Mouse (Mus musculus): ENCODE data around the gene Dpm3. TPM values are rescaled to one million over a fixed set of nuclear protein-coding genes. Genes with fewer than 3 reads are reported as not detected.
A peak's percentile ranks its signal among the peaks of the same experiment; 100 is the strongest.

Gene Dpm3
- polyA plus RNA-seq, 1 experiment from 2014 or later, result 122 TPM

- H3K27ac ChIP-seq, result 0 out of 2 replicates have a peak overlapping the region, but pooled peaks have one; percentile 15
- WGBS, result 12% methylated on average over 4 of the region's 4 CpGs
- peaks cover 29% of the 10 kb centered on the region for H3K4me1 ChIP-seq
- peaks cover 8% of the 10 kb centered on the region; the same call in 1 of the 2 replicates for H3K27me3 ChIP-seq
- H3K4me3 ChIP-seq, result no peak overlapping the region
- no peak for ATAC-seq (ENCODE audit: borderline replicate concordance, extremely low read depth, low FRiP score, low TSS enrichment)
- H3K4me2 ChIP-seq, result 0 out of 2 replicates have a peak overlapping the region, but pooled peaks have one; percentile 85
- H3K9me3 ChIP-seq, result no peaks in the 10 kb centered on the region
- no peak overlapping the region for H3K9ac ChIP-seq
- H3K36me3 ChIP-seq, result no peaks in the 10 kb centered on the region
These were observed 23.1 kb downstream of the Dpm3 start for GRCm38 (mm10) chr3:89282291-89282643.

DNA sequence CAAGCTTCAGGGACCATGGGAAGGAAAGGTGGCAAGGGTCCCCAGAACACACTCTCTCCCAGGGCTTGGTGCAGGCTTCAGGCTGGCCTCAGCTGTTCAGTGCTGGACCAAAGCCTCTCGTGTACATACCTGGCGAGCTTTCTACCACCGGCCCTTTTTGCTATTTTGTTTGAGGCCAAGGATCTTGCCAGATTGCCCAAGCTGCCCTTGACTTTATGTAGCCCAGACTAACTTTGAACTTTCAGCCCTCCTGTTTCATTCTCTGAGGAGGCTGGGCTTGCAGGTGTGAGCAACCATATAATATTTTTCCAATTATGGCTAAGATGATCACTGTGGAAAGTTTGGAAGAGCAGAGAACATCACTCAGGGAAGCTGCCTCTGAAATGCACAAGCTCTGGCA is 25.1 kb downstream of the Dpm3 start:
- Histone ChIP-seq H3K4me2 (no peak overlapping the region), H3K27me3 (peaks cover 8% of the 10 kb centered on the region; the same call in 1 of the 2 replicates), H3K36me3 (no peaks in the 10 kb centered on the region), H3K4me3 (no peak overlapping the region), H3K4me1 (peaks cover 27% of the 10 kb centered on the region), H3K9ac (no peak overlapping the region), H3K9me3 (no peaks in the 10 kb centered on the region), H3K27ac (no peak overlapping the region)
- 75% methylated on average over 3 of the region's 3 CpGs for WGBS
- no peak for ATAC-seq (ENCODE audit: borderline replicate concordance, extremely low read depth, low FRiP score, low TSS enrichment)

- WGBS, result 29% methylated on average over 2 of the region's 2 CpGs
- peaks cover 20% of the 10 kb centered on the region for H3K4me1 ChIP-seq
- H3K9ac ChIP-seq, result no peak overlapping the region
- no peaks in the 10 kb centered on the region for H3K9me3 ChIP-seq
- ATAC-seq (ENCODE audit: borderline replicate concordance, extremely low read depth, low FRiP score, low TSS enrichment), result no peak
- no peak overlapping the region for H3K4me3 ChIP-seq
- H3K36me3 ChIP-seq, result no peaks in the 10 kb centered on the region
- H3K27me3 ChIP-seq, result 0 out of 2 replicates have a peak, but pooled peaks cover 4% of the 10 kb centered on the region
- no peak overlapping the region for H3K27ac ChIP-seq
- H3K4me2 ChIP-seq, result no peak overlapping the region
These were observed 26.4 kb downstream of the Dpm3 start for GRCm38 (mm10) chr3:89285526-89285925.

- no peaks in the 10 kb centered on the region for H3K27me3 ChIP-seq
- 46% methylated on average over 5 of the region's 5 CpGs for WGBS
- H3K4me1 ChIP-seq, result peaks cover 5% of the 10 kb centered on the region; the same call in 1 of the 2 replicates
- H3K4me2 ChIP-seq, result no peak overlapping the region
- no peak overlapping the region for H3K9ac ChIP-seq
- no peak for ATAC-seq (ENCODE audit: borderline replicate concordance, extremely low read depth, low FRiP score, low TSS enrichment)
- H3K27ac ChIP-seq, result peak overlapping the region; percentile 56
- H3K36me3 ChIP-seq, result no peaks in the 10 kb centered on the region
- H3K4me3 ChIP-seq, result no peak overlapping the region
- no peaks in the 10 kb centered on the region for H3K9me3 ChIP-seq
These were observed 28.1 kb downstream of the Dpm3 start for GRCm38 (mm10) chr3:89287286-89287685.

DNA sequence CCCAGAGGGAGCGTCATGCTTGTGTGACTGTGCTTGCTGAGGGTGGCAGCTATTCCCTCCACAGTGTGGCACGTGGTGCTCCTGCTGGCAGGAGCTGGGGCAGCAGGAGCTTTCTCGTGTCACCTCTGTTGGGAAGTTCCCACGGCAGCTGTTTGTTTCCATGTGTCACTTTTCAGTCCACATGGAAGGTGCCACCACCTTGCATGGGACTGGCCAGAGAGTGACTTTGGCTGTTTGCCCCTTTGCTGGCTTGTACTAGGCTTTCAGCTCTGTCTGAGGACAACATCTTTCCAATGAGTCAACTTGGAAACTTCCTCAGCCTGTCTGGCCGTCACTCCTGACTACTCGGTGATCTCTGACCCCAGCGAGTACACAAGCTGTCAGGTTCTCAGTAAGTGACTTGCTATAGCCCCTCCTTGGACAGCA is 29.4 kb downstream of the Dpm3 start:
- Histone ChIP-seq H3K4me3 (no peak overlapping the region), H3K4me2 (no peak overlapping the region), H3K27me3 (no peaks in the 10 kb centered on the region), H3K4me1 (peaks cover 5% of the 10 kb centered on the region; the same call in 1 of the 2 replicates), H3K9ac (no peak overlapping the region), H3K36me3 (no peaks in the 10 kb centered on the region), H3K9me3 (no peaks in the 10 kb centered on the region), H3K27ac (no peak overlapping the region)
- WGBS, result 20% methylated on average over 7 of the region's 7 CpGs
- no peak for ATAC-seq (ENCODE audit: borderline replicate concordance, extremely low read depth, low FRiP score, low TSS enrichment)

GRCm38 (mm10) chr3:89291874-89292273 is 32.7 kb downstream of the Dpm3 start:
- Histone ChIP-seq H3K9ac (no peak overlapping the region), H3K27me3 (no peaks in the 10 kb centered on the region), H3K4me2 (no peak overlapping the region), H3K4me3 (no peak overlapping the region), H3K4me1 (peaks cover 5% of the 10 kb centered on the region; the same call in 1 of the 2 replicates), H3K36me3 (no peaks in the 10 kb centered on the region), H3K27ac (no peak overlapping the region), H3K9me3 (no peaks in the 10 kb centered on the region)
- no peak for ATAC-seq (ENCODE audit: borderline replicate concordance, extremely low read depth, low FRiP score, low TSS enrichment)
- 47% methylated on average over 10 of the region's 10 CpGs for WGBS

GRCm38 (mm10) chr3:89292303-89292702 is 33.1 kb downstream of the Dpm3 start:
- no peak overlapping the region for H3K9ac ChIP-seq
- H3K36me3 ChIP-seq, result no peaks in the 10 kb centered on the region
- H3K4me3 ChIP-seq, result no peak overlapping the region
- no peak overlapping the region for H3K4me2 ChIP-seq
- no peaks in the 10 kb centered on the region for H3K9me3 ChIP-seq
- no peak overlapping the region for H3K27ac ChIP-seq
- ATAC-seq (ENCODE audit: borderline replicate concordance, extremely low read depth, low FRiP score, low TSS enrichment), result no peak
- 67% methylated on average over 5 of the region's 5 CpGs for WGBS
- H3K4me1 ChIP-seq, result peaks cover 5% of the 10 kb centered on the region; the same call in 1 of the 2 replicates
- H3K27me3 ChIP-seq, result no peaks in the 10 kb centered on the region

DNA sequence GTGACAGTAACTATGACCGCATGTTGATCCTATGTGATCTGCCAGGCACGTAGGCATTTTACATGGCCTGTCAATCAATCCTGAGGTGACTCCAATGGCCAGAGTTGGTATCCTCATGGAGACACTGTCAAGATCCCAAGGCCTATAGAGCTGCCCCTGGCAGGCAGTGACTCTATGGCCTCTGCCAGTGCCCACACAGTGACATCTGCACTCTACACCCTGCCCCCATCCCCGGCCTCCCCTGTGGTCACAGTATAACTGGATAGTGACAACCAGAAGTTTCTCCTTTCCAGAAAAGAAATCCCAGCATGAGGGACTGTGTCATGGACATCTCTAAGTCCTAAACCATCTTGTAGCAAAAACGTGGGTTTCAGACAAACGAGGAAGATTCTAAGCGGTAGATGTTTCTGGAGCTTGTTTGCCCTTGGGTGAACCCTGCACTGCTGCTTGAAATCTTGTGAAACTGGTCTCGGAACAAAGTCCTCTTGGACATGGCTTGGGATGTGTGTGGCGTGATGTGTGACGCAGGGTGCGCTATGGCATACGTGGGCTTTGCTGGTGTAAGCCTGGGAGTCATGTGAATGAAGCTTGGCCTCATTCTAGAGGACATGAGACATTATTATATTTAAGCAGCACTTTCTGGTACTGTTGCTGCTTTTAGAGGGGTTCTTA is 34.2 kb downstream of the Dpm3 start:
- Histone ChIP-seq H3K4me2 (no peak overlapping the region), H3K4me3 (no peak overlapping the region), H3K36me3 (no peaks in the 10 kb centered on the region), H3K27me3 (no peaks in the 10 kb centered on the region), H3K4me1 (no peaks in the 10 kb centered on the region), H3K9me3 (no peaks in the 10 kb centered on the region), H3K9ac (no peak overlapping the region), H3K27ac (no peak overlapping the region)
- ATAC-seq (ENCODE audit: borderline replicate concordance, extremely low read depth, low FRiP score, low TSS enrichment), result no peak
- 84% methylated on average over 11 of the region's 11 CpGs for WGBS

DNA sequence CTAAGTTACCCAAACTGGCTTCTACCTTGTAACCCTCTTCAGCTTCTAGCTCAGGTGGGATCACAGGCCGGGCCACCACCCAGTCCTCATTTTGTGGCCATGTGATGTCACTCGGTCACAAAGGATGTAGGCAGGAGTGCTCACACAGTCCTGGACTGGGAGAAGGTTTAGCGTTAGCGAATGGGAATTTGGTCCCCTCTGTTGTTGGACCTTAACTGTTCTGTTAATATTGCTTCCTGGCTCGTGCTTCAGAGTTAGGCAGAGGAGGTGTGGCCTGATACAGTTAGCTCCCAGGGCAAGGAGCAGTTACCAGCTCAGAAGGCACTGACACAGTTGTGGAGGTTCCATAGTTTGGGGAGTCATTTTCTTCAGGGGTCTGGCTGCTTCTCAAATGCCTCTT is 35.0 kb downstream of the Dpm3 start:
- Histone ChIP-seq H3K36me3 (no peaks in the 10 kb centered on the region), H3K9ac (no peak overlapping the region), H3K27ac (no peak overlapping the region), H3K9me3 (no peaks in the 10 kb centered on the region), H3K4me2 (no peak overlapping the region), H3K4me3 (no peak overlapping the region), H3K27me3 (no peaks in the 10 kb centered on the region), H3K4me1 (peaks cover under 1% of the 10 kb centered on the region)
- 72% methylated on average over 5 of the region's 5 CpGs for WGBS
- no peak for ATAC-seq (ENCODE audit: borderline replicate concordance, extremely low read depth, low FRiP score, low TSS enrichment)

- no peaks in the 10 kb centered on the region for H3K9me3 ChIP-seq
- 77% methylated on average over 8 of the region's 8 CpGs for WGBS
- ATAC-seq (ENCODE audit: borderline replicate concordance, extremely low read depth, low FRiP score, low TSS enrichment), result no peak
- no peak overlapping the region for H3K9ac ChIP-seq
- no peak overlapping the region for H3K27ac ChIP-seq
- H3K27me3 ChIP-seq, result no peaks in the 10 kb centered on the region
- H3K4me3 ChIP-seq, result no peak overlapping the region
- no peaks in the 10 kb centered on the region for H3K36me3 ChIP-seq
- peaks cover 11% of the 10 kb centered on the region for H3K4me1 ChIP-seq
- H3K4me2 ChIP-seq, result no peak overlapping the region
These were observed 36.6 kb downstream of the Dpm3 start for GRCm38 (mm10) chr3:89295685-89296230.

- WGBS, result 67% methylated on average over 11 of the region's 11 CpGs
- no peak overlapping the region for H3K4me2 ChIP-seq
These were observed 37.7 kb downstream of the Dpm3 start for GRCm38 (mm10) chr3:89296761-89297396.

DNA sequence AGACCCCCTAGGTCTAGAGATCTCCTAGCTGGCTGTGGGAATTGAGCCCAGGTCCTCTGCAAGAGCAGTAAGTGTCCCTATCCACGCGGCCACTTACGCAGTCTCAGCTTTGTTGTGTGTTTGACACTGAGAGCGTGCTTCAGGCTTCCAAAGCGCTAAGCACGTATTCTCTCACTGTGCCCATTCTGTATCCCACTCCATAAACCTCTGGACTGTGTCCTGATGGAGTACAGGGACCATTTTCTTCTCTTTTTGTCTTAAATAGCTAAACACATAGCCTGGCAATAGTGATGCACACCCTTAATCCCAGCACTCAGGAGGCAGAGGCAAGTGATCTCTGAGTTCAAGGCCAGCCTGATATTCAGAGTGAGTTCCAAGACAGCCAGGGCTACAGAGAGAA is 39.8 kb downstream of the Dpm3 start:
- Histone ChIP-seq H3K27me3 (no peaks in the 10 kb centered on the region), H3K9me3 (no peaks in the 10 kb centered on the region), H3K4me1 (peaks cover 11% of the 10 kb centered on the region), H3K9ac (no peak overlapping the region), H3K36me3 (no peaks in the 10 kb centered on the region), H3K27ac (no peak overlapping the region), H3K4me3 (no peak overlapping the region), H3K4me2 (0 out of 2 replicates have a peak overlapping the region, but pooled peaks have one; percentile 58)
- WGBS, result 82% methylated on average over 6 of the region's 6 CpGs
- no peak for ATAC-seq (ENCODE audit: borderline replicate concordance, extremely low read depth, low FRiP score, low TSS enrichment)

More at GRCm38 (mm10) chr3:89296761-89297396, 37.7 kb downstream of the Dpm3 start:
- Histone ChIP-seq H3K27ac (no peak overlapping the region), H3K36me3 (no peaks in the 10 kb centered on the region), H3K27me3 (no peaks in the 10 kb centered on the region), H3K4me1 (peaks cover 11% of the 10 kb centered on the region), H3K4me3 (no peak overlapping the region), H3K9me3 (no peaks in the 10 kb centered on the region), H3K9ac (no peak overlapping the region)
- no peak for ATAC-seq (ENCODE audit: borderline replicate concordance, extremely low read depth, low FRiP score, low TSS enrichment)

Data from lung, embryonic 15.5 days (tissue).